Mouse (Mus musculus) CH12.LX (cell line): Measurements from ENCODE around the gene Gm44579. TPM values are rescaled to one million over a fixed set of nuclear protein-coding genes. Genes with fewer than 3 reads are reported as not detected.

Experiments
- DNase-seq: peaks from one replicate; pipeline ENCODE4 v3.0.0-alpha.2; 2013; ENCODE audit errors: extremely low read depth
- H3K27ac ChIP-seq: 2 replicates; pipeline ENCODE4 v1.5.1; 2012; ENCODE audit warnings: low read depth, mild to moderate bottlenecking, control low read depth, moderate library complexity; ENCODE audit not compliant: insufficient read depth
- H3K27me3 ChIP-seq: replicated peaks from 2 replicates; pipeline ENCODE3; 2012; ENCODE audit warnings: inconsistent platforms
- H3K36me3 ChIP-seq, 2 experiments: replicated peaks in 1 of 2; 2 replicates each; pipeline versions ENCODE3 to v1.6.1; 2012; ENCODE audit warnings: inconsistent platforms in 1 of 2, low read length in 1 of 2, mild to moderate bottlenecking in 1 of 2, mixed read lengths in 1 of 2, moderate library complexity in 1 of 2; ENCODE audit not compliant: control insufficient read depth in 1 of 2, insufficient read depth in 1 of 2
- H3K4me1 ChIP-seq, 2 experiments: 2 replicates each; pipeline ENCODE4 v1.6.1; 2012; ENCODE audit warnings: inconsistent platforms in 1 of 2, moderate library complexity in 1 of 2; ENCODE audit not compliant: insufficient read depth in 2 of 2, control insufficient read depth in 1 of 2
- H3K4me2 ChIP-seq: 2 replicates; pipeline ENCODE4 v1.6.1; 2012; ENCODE audit warnings: low read depth, mild to moderate bottlenecking, control low read depth; ENCODE audit not compliant: poor library complexity, insufficient read depth, severe bottlenecking
- H3K4me3 ChIP-seq, 3 experiments: fragments of 150-350 bp in 1 of 3; sonication (generic) in 1 of 3; replicated peaks in 1 of 3; 2 replicates each; pipeline versions ENCODE3 to v1.5.1; 2011 to 2012; ENCODE audit warnings: low read depth in 2 of 3, low read length in 2 of 3, mild to moderate bottlenecking in 2 of 3, moderate library complexity in 2 of 3, control low read depth in 1 of 3, improper control_type of control experiment in 1 of 3, inconsistent platforms in 1 of 3, mixed read lengths in 1 of 3; ENCODE audit not compliant: poor library complexity in 1 of 3
- H3K79me2 ChIP-seq: replicated peaks from 2 replicates; pipeline ENCODE4 v1.6.1; 2012; ENCODE audit warnings: mild to moderate bottlenecking, moderate library complexity; ENCODE audit not compliant: control insufficient read depth, poor library complexity, insufficient read depth, severe bottlenecking; ENCODE audit errors: extremely low read depth
- H3K9ac ChIP-seq: 2 replicates; pipeline ENCODE4 v1.6.1; 2012; ENCODE audit warnings: low read depth, mild to moderate bottlenecking, control low read depth, moderate library complexity; ENCODE audit not compliant: insufficient read depth
- H3K9me3 ChIP-seq: replicated peaks from 2 replicates; pipeline ENCODE3; 2012; ENCODE audit warnings: low read length, inconsistent platforms, mixed read lengths
- CHD2 ChIP-seq: IDR thresholded peaks from 2 replicates; pipeline ENCODE4 v1.6.1; 2011; ENCODE audit warnings: low read length, improper control_type of control experiment
- CTCF ChIP-seq, 2 experiments: IDR thresholded peaks in 1 of 2; conservative IDR thresholded peaks in 1 of 2; 2 replicates each; pipeline ENCODE4 v1.5.1; 2011 to 2012; ENCODE audit warnings: low read depth in 2 of 2, low read length in 2 of 2, improper control_type of control experiment in 1 of 2, inconsistent platforms in 1 of 2, mild to moderate bottlenecking in 1 of 2, moderate library complexity in 1 of 2
- E2F4 ChIP-seq: IDR thresholded peaks from 2 replicates; pipeline ENCODE4 v1.6.1; 2011; ENCODE audit warnings: low read depth, low read length, improper control_type of control experiment; ENCODE audit not compliant: insufficient replicate concordance
- ELF1 ChIP-seq: IDR thresholded peaks from 2 replicates; pipeline ENCODE4 v1.6.1; 2014; ENCODE audit warnings: low read depth, mild to moderate bottlenecking, inconsistent platforms, low read length, improper control_type of control experiment
- EP300 ChIP-seq: IDR thresholded peaks from 2 replicates; pipeline ENCODE4 v1.6.1; 2011; ENCODE audit warnings: low read length, improper control_type of control experiment
- HCFC1 ChIP-seq: IDR thresholded peaks from 2 replicates; pipeline ENCODE4 v1.6.1; 2012; ENCODE audit warnings: low read depth, mild to moderate bottlenecking, inconsistent platforms, low read length, improper control_type of control experiment
- JUN ChIP-seq: IDR thresholded peaks from 2 replicates; pipeline ENCODE4 v1.6.1; 2011; ENCODE audit warnings: low read depth, mild to moderate bottlenecking, low read length, improper control_type of control experiment, moderate library complexity; ENCODE audit not compliant: insufficient read depth
- KAT2A ChIP-seq: IDR thresholded peaks from 2 replicates; pipeline ENCODE4 v1.6.1; 2012; ENCODE audit warnings: low read length, improper control_type of control experiment, inconsistent platforms; ENCODE audit not compliant: insufficient replicate concordance
- MAX ChIP-seq: IDR thresholded peaks from 2 replicates; pipeline ENCODE4 v1.6.1; 2011; ENCODE audit warnings: low read length, improper control_type of control experiment
- MEF2A ChIP-seq: IDR thresholded peaks from 2 replicates; pipeline ENCODE4 v1.6.1; 2014; ENCODE audit warnings: low read depth, mild to moderate bottlenecking, inconsistent platforms, low read length, improper control_type of control experiment, borderline replicate concordance
- MXI1 ChIP-seq: IDR thresholded peaks from 2 replicates; pipeline ENCODE4 v1.6.1; 2011; ENCODE audit warnings: mild to moderate bottlenecking, low read depth, low read length, improper control_type of control experiment
- MYC ChIP-seq: IDR thresholded peaks from 2 replicates; pipeline ENCODE4 v1.6.1; 2011; ENCODE audit warnings: low read depth, mild to moderate bottlenecking, improper control_type of control experiment, low read length
- NELFE ChIP-seq: IDR thresholded peaks from 2 replicates; pipeline ENCODE4 v1.6.1; 2011; ENCODE audit warnings: low read depth, low read length, improper control_type of control experiment
- POLR2A ChIP-seq: IDR thresholded peaks from 2 replicates; pipeline ENCODE4 v1.6.1; 2011; ENCODE audit warnings: low read depth, mild to moderate bottlenecking, improper control_type of control experiment, low read length
- RAD21 ChIP-seq: IDR thresholded peaks from 2 replicates; pipeline ENCODE4 v1.6.1; 2011; ENCODE audit warnings: low read depth, mild to moderate bottlenecking, low read length, improper control_type of control experiment, moderate library complexity
- RCOR1 ChIP-seq: conservative IDR thresholded peaks from 2 replicates; pipeline ENCODE4 v1.6.1; 2012; ENCODE audit warnings: low read depth, mild to moderate bottlenecking, inconsistent platforms, low read length, improper control_type of control experiment
- SMC3 ChIP-seq: IDR thresholded peaks from 2 replicates; pipeline ENCODE4 v1.6.1; 2011; ENCODE audit warnings: low read depth, low read length, improper control_type of control experiment
- ZKSCAN1 ChIP-seq: IDR thresholded peaks from 2 replicates; pipeline ENCODE4 v1.6.1; 2012; ENCODE audit warnings: low read depth, inconsistent platforms, low read length, improper control_type of control experiment, borderline replicate concordance
- ZMIZ1 ChIP-seq: IDR thresholded peaks from 2 replicates; pipeline ENCODE4 v1.6.1; 2012; ENCODE audit warnings: low read depth, mild to moderate bottlenecking, inconsistent platforms, low read length, improper control_type of control experiment
- dilution Hi-C: fragments of 300-500 bp; cut with MboI; formaldehyde crosslinking; loops from 2 replicates; pipeline ENCODE4 v1.14.3; 2020; ENCODE audit warnings: low sequenced_read_pairs; ENCODE audit not compliant: extremely low pct_unique_long_range_greater_than_20kb, extremely low pct_ligation_motif_present
- in situ Hi-C: fragments of 300-500 bp; cut with MboI; formaldehyde crosslinking; loops from 3 replicates; pipeline ENCODE4 v1.14.3; 2019; ENCODE audit warnings: low sequenced_read_pairs, low pct_ligation_motif_present, low pct_unique_long_range_greater_than_20kb, mixed read lengths
- polyA plus RNA-seq: library from polyadenylated mRNA; unstranded; fragments of >175 nt; gene quantifications from 2 replicates; pipeline ENCODE4 v1.2.1, GENCODE M21; 2012; ENCODE audit warnings: low read depth; ENCODE audit not compliant: insufficient read length
- total RNA-seq, 2 experiments: library from RNA; depleted of rRNA; stranded (reverse); fragments of 300-350 nt in 1 of 2; fragments of >200 nt in 1 of 2; gene quantifications; 2 replicates each; pipeline ENCODE4 v1.2.3; 2012 to 2014

Gene Gm44579
- total and polyA plus RNA-seq, 3 experiments = not detected

DNA sequence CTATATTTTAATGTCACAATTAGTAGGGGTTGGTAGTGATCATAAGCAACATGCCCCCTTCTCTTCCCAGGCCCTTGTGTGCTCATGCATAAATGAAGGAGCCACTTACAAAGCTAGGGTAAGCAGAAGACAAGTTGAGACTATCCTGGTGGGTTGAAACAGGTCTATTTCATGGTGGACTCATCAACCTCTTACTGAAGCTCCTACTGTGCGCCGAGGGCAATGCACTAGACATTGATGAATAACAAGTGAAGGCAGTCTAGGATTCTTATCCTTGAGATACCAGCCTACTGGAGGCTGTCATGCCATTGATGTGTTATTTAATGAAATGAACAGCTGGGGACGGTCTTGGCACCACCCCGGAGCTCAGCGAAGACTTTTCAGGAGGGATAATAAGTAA, 65.5 kb downstream of the Gm44579 start:
- H3K4me2 ChIP-seq = no peak overlapping the region
- H3K27me3 ChIP-seq = peaks cover 5% of the 10 kb centered on the region
- H3K9me3 ChIP-seq = no peaks in the 10 kb centered on the region
- no peak overlapping the region for H3K4me3 ChIP-seq
- no peak overlapping the region; the same call in 1 of the 2 replicates for H3K27ac ChIP-seq
- dilution Hi-C loops (no loop called here), in situ Hi-C loops (loop anchor here (10.0 to 25.0 kb wide), 2 partner anchors 190 to 293 kb away; partner anchors contain the start of gene Tmem106c)
- H3K79me2 ChIP-seq = no peaks in the 10 kb centered on the region
- peak; percentile 83 for TF ChIP-seq ZKSCAN1
- TF ChIP-seq MEF2A = no peak
- no peak for DNase-seq
- no peak overlapping the region for H3K9ac ChIP-seq
- no peaks in the 10 kb centered on the region for H3K36me3 ChIP-seq
- H3K4me1 ChIP-seq = peaks cover 8 to 30% of the 10 kb centered on the region in 2 experiments; a peak in 3 of 4 replicates

DNA sequence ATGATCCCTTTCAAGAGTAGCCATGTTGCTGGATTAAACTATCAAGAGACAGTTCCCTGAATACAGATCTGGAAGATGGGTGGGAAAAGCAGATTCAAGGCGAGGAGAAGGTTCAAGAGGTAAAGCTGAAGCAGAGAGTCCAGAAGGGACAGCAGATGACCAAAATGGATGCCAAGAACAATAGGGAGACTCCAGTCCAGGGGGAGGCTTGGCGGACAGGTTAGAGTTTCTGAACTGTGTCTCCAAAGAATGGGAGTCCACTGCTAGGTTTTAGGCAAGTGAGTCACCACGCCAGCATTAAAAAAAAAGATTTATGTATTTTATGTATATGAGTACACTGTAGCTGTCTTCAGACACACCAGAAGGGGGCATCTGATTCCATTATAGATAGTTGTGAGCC, 66.1 kb downstream of the Gm44579 start:
- TF ChIP-seq NELFE (no peak), CHD2 (no peak), EP300 (no peak), RAD21 (no peak), POLR2A (no peak)
- TF ChIP-seq, all 38 proteins: peak for 0
- no peak overlapping the region for H3K4me3 ChIP-seq
- dilution Hi-C loops = no loop called here
- H3K9me3 ChIP-seq = no peaks in the 10 kb centered on the region
- in situ Hi-C loops = loop anchor here (5.0 to 25.0 kb wide), 3 partner anchors 62 to 292 kb away; partner anchors contain the start of genes Pfkm, Senp1 and Tmem106c
- no peaks in the 10 kb centered on the region for H3K36me3 ChIP-seq
- no peaks in the 10 kb centered on the region for H3K79me2 ChIP-seq
- H3K4me1 ChIP-seq = peaks cover 8 to 29% of the 10 kb centered on the region in 2 experiments; a peak in 3 of 4 replicates
- no peak overlapping the region for H3K4me2 ChIP-seq
- no peak for DNase-seq
- H3K9ac ChIP-seq = no peak overlapping the region
- H3K27me3 ChIP-seq = peaks cover 4% of the 10 kb centered on the region
- no peak overlapping the region for H3K27ac ChIP-seq

DNA sequence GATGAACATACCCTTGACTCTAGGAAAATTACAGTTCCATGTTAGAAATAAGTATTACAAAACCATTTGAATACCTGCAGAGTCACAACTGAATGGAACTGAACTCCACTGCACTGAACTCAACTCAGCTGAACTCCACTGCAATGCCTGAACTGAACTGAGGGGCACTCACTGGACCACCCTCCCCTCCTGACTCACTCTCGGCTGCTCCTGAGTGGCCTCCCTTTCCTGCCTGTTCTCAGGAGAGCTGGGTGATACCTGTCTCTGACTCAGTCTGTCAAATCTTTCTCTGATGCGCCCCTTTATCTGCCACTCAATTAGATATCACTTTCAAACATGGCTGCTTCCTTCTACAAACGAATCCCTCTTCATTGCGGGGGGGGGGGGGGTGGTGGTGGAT, 66.6 kb downstream of the Gm44579 start:
- Histone ChIP-seq H3K4me3 (no peak overlapping the region), H3K4me2 (no peak overlapping the region), H3K27me3 (peaks cover 4% of the 10 kb centered on the region), H3K9me3 (no peaks in the 10 kb centered on the region), H3K79me2 (no peaks in the 10 kb centered on the region), H3K27ac (no peak overlapping the region), H3K9ac (no peak overlapping the region), H3K4me1 (peaks cover 8 to 29% of the 10 kb centered on the region in 2 experiments; a peak in 3 of 4 replicates), H3K36me3 (no peaks in the 10 kb centered on the region)
- no peak for TF ChIP-seq NELFE
- no peak for TF ChIP-seq KAT2A
- no peak for TF ChIP-seq CHD2
- TF ChIP-seq ELF1 = no peak
- TF ChIP-seq ZMIZ1 = no peak
- no peak for TF ChIP-seq MXI1
- no peak for TF ChIP-seq E2F4
- TF ChIP-seq EP300 = no peak
- no peak for TF ChIP-seq CTCF (conservative IDR thresholded peaks at IDR 0.05 in 1 of 2, IDR thresholded peaks at IDR 0.05 in 1 of 2; ENCODE audit: low read depth in 2 of 2, low read length in 2 of 2)
- TF ChIP-seq RCOR1 = no peak
- TF ChIP-seq MYC = no peak
- TF ChIP-seq SMC3 = no peak
- TF ChIP-seq MEF2A = no peak
- TF ChIP-seq HCFC1 = no peak
- TF ChIP-seq MAX = no peak
- no peak for TF ChIP-seq JUN
- dilution Hi-C loops = no loop called here
- no peak for DNase-seq
- in situ Hi-C loops = loop anchor here (5.0 to 25.0 kb wide), 3 partner anchors 62 to 292 kb away; partner anchors contain the start of genes Pfkm, Senp1 and Tmem106c
